Mouse (Mus musculus) testis, adult 2 months (tissue): ENCODE measurements around the gene Cytl1.

ENCODE experiments used
- CTCF ChIP-seq: fragments of 200-500 bp; IDR thresholded peaks from 2 replicates; pipeline ENCODE4 v1.5.1; 2012; ENCODE audit warnings: low read depth, mild to moderate bottlenecking, inconsistent platforms, low read length, moderate library complexity; ENCODE audit not compliant: control insufficient read depth, insufficient read depth, insufficient replicate concordance
- POLR2A ChIP-seq: fragments of 200-500 bp; IDR thresholded peaks from 2 replicates; pipeline ENCODE4 v1.6.1; 2012; ENCODE audit warnings: low read depth, mild to moderate bottlenecking, inconsistent platforms, low read length, moderate library complexity; ENCODE audit not compliant: control insufficient read depth

- TF ChIP-seq POLR2A: no peak
- TF ChIP-seq CTCF: peak; percentile 31; the same call in 1 of the 2 replicates
Measured at GRCm38 (mm10) chr5:37708124-37708523, 27.2 kb upstream of the Cytl1 start.
